Mouse (Mus musculus): ENCODE measurements around the gene Ppdpf. TPM values are rescaled to one million over a fixed set of nuclear protein-coding genes. Genes with fewer than 3 reads are reported as not detected.
"Not testable (repeated sequence)": the region's sequence is repeated elsewhere in the genome, so short reads cannot be mapped to it uniquely, and the experiment has no call there.

The Ppdpf gene
- total RNA-seq, 4 experiments from 2014 or later = 45.3 to 54.3 (median 52.4) TPM

DNA sequence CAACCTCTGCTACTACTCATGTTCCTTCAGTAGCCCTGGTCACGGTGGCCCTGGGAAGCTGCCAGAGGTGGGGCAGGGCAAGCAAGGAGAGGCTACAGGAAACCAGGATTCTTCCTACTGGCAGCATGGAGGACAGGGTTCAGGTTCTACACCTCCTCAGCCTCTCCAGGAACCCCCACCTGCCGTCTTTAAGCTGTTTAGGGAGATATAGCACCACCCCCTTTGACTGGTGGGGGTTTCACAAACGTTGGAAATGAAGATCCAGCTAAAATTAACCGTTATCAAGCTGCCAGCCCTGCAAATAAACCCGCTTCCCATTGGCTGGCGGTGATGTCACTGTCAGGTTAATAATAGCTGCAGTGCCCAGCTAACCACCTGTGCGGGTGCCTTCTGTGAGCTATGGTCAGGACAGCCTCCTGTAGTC, 27.9 kb upstream of the Ppdpf start:
- peak; percentile 69 for DNase-seq (ENCODE audit: low spot score)

DNA sequence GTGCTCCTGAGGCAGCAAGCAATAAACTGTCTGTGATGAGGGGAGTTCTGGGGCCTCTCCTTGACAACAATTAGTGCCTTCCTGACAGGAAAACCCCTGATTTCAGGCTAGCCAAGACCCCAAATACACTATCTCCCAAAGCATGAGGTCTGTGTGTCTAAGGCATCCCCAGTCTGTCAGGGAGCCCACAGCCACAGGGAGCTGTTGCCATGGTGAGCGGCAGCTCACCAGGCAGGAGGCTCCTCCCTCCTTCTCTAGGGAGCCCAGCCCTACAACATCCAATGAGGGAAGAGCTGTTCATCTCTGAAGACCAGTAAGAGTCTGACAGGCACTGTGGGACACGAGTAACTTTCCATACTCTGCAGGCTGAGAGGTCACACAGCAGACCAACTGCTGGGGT, 27.3 kb upstream of the Ppdpf start:
- DNase-seq (ENCODE audit: low spot score) = no peak

DNA sequence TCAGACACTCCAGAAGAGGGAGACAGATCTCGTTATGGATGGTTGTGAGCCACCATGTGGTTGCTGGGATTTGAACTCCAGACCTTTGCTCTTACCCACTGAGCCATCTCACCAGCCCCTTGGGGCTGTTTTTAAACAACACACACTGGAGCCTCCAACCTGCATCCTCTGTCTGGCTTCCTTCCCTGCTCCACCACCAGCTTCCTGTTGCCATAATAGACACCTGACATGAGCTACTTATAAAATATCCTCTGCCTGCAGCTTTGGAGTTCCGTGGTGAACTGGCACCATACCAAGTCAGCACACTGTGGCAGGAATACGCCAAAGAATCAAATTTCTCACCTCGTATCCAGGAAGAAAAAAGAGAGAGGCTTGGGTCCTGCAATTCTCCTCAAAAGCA, 26.2 kb upstream of the Ppdpf start:
- no peak for DNase-seq (ENCODE audit: low spot score)

DNA sequence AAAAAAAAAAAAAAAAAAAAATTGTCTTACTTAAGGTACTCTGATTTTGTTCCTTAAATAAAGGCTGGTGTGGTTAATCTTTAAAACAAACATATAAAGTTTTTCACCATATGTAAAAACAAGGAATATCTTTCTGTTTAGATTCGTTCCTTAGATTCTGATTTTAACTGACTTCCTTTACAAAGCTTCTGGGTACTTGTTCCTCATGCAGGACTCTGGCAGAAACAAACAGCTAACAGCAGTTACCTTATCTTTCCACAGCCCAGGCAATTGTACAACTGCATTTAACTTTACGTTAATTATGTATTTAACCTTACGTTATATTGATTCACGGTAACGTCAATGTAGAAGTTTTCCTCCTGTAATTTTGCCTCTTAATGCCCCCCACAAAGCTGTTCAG, 20.6 kb upstream of the Ppdpf start:
- no peak for DNase-seq (ENCODE audit: low spot score)

DNA sequence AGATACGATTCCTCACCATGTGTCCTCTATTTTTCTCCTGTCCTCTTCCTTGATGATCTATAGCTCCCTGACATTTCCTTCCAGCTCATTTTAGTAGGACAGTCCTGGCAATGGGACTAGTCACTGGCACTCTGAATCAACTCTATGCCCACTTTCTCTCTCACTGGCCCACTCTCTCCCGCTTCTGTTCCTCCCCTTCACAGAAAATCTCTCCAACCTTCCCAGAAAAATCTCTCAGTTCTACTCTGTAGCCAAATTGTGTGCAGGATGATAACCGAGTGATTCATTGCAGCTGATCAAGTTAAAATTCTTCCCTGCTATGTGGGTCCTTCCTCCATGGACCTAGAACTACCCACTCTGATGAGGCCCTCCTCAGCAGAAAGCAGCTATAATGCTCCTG, 12.4 kb upstream of the Ppdpf start:
- DNase-seq (ENCODE audit: low spot score) = no peak

DNA sequence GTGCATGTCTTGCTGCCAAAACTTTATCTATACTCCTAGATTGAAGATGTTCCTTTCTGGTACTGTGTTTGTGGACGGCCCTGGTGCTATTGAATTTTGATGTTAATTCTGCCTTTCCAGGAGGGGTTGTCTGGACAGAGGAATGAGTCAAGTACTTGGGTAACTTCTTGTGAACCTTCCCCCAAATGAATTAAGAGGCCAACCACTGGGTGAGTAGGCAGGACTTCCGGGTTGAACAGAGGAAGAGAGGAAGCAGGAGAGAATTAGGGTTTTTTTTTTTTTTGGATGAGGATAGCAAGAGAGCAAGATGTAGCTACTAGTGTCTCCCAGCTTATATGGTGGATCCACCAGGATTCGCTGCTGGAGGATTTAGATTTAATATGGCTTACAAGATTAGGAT, 9.0 kb upstream of the Ppdpf start:
- DNase-seq (ENCODE audit: low spot score) = no peak

DNA sequence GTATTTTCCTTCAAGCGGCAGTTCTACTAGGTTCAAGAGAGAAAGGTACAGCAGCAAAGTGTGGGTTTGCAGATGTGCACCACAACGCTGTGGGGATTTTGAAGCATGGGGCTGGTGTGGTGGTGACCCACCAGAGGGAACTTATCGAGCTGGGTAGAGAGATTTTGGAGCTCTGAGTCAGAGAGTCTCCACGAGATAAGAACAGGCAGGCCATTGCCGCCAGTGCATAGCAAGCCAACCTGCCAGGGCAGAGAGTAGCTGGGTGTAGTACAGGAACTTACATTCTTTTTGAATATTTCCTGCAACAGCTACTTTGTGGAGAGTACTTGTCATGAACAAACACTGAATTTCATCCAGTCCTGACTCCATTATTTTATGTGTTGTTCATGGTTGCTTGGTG, 8.6 kb upstream of the Ppdpf start:
- DNase-seq (ENCODE audit: low spot score) = no peak

DNA sequence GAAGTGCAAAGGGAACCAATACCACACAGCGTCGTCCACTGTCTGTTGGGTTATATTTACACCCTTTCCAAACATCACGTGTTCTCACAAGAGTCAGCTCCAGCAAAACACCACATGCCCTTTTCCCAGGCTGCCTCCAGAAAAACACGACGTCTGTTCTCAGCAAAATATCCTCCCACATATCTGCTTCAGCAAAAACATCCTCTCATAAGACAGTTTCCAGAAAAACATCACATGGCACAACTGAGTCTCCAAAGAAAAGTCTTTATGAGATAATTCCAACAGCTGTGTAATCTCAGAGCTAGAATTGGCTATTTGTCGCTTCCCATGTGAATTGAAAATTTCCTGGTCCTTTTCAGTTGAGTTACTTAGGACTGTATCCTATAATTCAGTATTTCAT, 6.1 kb upstream of the Ppdpf start:
- peak; percentile 36 for DNase-seq (ENCODE audit: low spot score)

DNA sequence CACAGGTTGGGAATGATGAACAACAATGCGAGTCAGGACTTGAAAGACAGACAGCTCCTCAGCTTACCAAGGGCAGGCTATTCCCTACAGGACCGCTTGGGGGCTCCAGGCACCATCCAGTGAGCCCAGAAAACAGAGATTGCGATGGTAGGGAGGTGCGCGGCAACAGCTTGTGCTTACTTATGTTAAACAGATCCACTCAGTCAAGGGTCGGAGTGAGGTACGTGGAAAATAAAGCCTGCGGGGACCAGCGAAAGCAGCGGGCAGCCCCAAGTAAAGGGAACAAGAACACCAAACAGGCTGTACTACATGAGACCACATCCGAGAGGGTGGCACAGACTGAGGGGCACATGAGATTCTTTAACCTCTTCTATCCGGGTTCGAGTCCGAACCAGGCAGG, 412 bp upstream of the Ppdpf start:
- peak; percentile 90 for DNase-seq (ENCODE audit: low spot score)

DNA sequence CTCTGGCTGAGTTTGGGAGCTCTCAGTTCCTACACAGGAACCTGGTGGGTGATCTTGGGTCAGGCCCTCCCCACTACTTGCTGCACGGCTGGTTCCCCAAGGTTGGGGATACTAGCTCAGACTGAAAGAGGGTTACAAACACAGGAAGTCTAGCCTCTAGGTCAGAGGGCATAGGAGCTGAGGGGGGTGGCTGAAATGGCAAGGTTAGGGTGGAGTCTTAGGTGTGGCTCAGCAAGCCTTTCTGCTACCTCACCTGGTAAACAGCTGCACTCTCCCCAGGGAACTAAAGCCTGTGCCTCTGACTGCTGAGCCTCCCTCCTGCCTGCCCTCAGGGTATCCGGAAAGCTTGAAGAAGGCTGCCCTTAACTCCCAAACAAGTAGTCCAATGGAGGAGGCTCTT, 1.6 kb downstream of the Ppdpf start:
- DNase-seq (ENCODE audit: low spot score) = peak; percentile 24

DNA sequence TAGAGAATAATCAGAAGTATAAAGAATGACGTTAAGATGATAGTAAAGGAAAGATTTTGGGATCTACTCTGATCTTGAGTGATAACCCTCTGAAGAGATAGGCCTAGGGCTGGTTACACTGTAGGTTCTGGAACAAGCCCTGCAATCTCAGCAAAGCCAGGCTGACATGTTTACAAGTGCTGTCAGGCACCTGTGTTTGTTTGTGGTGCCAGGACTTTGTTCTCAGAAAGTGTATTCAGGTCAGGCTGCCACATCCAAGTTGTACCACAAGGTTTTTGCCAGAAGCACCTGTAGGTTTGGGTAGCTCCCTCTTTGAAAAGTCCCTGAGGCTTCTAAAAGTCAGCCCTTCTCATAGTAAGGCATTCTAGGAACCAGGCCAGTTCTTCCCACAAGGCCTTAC, 2.3 kb downstream of the Ppdpf start:
- DNase-seq (ENCODE audit: low spot score) = no peak

DNA sequence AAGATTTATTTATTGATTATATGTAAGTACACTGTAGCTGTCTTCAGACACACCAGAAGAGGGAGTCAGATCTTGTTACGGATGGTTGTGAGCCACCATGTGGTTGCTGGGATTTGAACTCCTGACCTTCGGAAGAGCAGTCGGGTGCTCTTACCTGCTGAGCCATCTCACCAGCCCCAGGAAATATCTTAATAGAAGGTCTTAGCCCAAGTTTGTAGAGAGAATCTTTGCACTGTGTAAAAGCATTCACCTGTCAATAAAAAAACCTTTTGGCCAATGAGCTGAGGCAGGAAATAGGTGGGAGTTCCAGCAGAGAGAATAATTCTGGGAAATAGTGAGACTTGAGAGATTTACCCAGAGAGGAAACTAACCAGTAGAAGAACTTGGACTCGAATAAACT, 4.3 kb downstream of the Ppdpf start:
- not testable (repeated sequence) for DNase-seq (ENCODE audit: low spot score)

DNA sequence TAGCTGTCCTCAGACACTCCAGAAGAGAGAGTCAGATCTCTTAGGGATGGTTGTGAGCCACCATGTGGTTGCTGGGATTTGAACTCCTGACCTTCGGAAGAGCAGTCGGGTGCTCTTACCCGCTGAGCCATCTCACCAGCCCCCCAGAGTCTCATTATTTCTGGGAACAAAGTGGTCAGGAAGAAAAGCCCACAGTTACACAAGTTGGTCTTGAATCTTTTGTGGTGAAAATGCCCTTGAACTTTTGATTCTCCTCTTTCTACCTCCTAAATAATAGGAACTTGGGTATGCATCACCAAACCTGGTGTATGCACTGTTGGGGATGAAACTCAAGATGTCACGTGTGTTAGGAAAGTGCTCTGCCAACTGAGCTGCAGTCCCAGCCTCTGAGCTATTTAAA, 4.9 kb downstream of the Ppdpf start:
- no peak for DNase-seq (ENCODE audit: low spot score)

DNA sequence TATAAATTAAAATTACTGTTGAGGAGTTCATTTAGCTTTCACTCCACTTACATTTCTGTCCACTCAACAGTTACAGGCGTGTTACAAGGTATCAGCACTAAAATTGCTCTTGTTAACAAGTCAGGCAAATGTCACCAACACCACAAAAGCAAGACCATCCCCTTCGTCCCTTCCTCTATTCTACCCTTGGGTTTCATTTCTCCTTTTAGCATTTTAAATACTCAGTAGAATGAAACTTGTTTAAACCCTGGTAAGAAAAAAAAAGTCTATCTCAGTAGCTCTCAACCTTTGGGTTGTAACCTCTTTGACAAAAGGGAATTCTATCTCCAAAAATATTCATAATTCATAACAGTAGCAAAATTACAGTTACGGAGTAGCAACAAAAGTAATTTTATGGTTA, 6.0 kb downstream of the Ppdpf start:
- no peak for DNase-seq (ENCODE audit: low spot score)

DNA sequence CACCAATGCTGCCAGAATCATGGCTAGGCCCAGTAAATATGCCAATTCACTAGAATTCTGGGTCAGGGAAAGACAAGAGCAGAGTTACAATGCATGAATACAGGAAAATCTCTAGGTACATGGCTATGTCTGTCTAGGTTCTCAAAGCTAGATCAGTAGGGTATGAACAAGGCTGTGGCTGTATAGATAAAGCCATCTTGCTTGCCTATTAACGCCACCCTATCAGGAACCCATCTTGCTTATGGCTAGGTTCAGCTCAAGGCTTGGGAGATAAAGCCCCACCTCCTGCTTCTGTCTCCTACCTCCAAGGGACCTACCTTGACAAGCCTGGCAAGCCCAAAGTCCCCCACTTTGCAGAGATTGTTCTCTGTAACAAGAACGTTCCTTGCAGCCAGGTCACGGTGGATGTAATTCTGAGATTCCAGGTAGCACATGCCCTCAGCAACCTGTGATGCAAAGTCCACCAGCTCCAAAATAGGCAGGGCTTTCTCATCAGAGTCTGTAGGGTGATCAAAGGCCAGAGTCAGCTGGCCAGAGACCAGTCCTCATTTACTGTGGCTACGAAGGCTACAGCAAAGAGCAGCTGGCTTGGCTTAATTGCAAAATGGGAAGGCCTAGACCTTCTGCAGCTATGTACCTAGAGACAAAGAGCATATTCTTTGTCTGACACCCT, 9.7 kb downstream of the Ppdpf start:
- DNase-seq (ENCODE audit: low spot score) = no peak

DNA sequence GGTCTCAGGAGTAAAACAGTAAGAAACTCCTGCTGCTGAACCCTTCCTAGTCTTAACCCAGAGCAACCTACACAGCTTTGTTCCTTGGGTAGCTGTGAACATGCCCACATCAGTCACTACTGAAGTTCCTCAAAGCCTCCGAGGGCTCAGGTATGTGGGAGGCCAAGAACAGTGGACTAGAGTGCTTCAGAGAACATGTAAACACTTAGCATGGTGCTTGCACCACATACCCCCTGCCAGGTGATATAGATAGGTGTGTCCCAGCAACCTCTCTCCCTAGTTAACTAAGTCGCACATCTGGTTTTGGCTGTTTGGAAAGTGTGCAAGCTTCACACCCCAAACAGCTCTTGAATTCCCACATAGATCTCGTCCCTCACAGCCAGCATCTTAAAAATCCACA, 14.6 kb downstream of the Ppdpf start:
- DNase-seq (ENCODE audit: low spot score) = no peak

DNA sequence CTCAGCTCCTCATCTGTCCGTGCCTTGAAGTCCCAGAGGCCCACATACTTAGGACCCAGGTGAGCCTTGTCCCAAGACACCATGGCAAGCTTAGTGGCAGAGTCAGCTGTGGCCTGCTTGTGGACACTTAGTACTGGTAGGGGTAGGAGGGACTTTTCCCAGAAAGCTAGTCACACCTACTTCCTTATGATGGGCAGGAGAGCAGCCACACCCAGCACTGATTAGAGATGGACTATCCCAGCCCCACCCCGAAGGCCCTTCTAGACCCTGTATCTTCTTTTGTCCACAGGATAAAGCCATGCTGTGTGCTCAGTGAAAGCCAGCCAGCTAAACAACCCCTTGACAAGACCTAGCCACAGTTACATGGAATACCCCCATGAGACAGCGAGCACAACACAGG, 15.4 kb downstream of the Ppdpf start, which contains the start of gene Ptk6:
Gene Ptk6 (minus strand): TSS at position 368 of the 400 bp plus-strand sequence.
- DNase-seq (ENCODE audit: low spot score) = no peak

DNA sequence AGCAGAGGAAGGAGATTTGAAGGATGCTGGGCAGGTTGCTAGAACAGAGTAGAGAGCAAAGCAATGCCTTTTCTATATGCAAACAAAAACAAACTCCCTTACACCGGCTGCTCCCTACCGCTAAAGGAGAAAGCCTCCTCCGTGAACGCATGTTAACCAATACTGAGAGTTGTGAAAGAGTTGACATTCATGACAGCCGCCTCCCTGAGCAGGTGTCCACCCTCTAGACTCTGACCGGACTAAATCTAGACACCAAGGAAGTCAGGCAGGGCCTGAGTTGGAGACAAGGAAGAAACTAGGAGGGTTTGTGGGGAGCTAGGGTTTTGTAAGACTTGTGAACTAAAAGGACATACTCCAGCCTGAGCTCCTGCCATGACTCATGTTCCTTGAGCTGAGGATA, 15.8 kb downstream of the Ppdpf start:
- no peak for DNase-seq (ENCODE audit: low spot score)

DNA sequence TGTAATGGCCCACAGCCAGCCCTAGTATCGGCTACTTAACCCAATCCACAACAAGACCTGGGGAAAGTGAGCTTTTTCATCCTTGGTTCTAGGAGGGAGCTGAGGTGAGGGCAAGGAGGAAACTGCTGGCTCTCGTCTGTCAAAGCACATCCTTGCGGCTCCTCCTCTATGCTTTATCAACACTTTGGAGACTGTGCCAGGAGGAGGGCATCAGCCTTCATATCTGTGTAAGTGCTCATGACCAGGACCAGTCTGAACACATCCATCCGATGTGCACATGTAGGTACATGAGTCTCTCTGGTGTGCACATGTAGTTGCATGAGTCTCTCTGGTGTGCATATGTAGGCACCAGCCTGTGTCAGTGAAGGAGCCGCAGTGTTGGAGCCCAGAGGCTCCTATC, 18.6 kb downstream of the Ppdpf start:
- no peak for DNase-seq (ENCODE audit: low spot score)

DNA sequence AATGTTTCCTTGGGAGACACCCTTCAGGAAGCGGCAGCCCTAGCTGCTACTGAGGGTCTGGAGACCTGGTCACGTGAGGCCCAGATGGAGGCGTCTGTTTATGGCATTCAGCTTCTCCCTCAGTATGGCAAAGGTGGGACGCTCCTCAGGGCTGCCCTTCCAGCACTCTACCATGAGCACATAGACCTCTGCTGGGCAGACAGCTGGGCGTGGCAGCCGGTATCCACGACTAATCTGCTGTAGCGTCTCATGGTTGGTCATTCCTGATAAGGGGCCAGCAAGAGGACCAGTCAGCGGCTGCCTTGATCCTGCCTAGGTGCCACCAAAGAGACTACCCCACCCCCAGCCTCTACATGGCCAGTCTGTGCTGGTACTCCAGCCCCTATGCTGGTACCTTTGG, 19.1 kb downstream of the Ppdpf start:
- DNase-seq (ENCODE audit: low spot score) = no peak

DNA sequence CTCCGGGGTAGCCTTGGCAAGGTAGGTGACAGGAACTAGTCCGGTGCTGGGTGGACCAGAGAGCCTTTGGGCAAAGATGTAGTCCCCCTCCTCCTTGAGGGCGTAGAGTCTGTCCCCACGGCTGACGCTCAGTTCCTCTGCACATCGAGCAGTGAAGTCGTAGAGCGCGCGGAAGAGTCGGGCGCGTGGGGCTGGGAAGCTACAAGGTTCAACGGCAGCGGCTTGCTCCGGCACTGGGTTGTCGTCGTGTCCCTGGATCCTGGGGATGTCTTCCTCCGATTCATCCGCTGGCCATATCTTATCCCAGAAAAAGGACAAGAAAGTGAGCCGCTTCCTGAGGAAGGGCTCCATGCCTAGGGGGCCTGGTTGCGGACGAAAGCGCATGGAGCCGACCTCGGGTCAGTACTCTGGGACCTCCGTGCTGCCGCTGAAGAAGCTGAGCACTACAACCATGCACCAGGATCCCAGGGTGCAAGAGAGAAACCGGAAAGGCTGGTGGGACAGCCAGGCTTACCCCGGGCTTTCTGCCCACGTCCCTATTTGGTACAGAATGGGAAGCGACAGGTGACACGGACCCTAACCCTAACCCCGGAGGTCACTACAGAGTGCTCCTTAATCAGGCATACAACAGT, 25.5 kb downstream of the Ppdpf start:
- DNase-seq (ENCODE audit: low spot score) = no peak

DNA sequence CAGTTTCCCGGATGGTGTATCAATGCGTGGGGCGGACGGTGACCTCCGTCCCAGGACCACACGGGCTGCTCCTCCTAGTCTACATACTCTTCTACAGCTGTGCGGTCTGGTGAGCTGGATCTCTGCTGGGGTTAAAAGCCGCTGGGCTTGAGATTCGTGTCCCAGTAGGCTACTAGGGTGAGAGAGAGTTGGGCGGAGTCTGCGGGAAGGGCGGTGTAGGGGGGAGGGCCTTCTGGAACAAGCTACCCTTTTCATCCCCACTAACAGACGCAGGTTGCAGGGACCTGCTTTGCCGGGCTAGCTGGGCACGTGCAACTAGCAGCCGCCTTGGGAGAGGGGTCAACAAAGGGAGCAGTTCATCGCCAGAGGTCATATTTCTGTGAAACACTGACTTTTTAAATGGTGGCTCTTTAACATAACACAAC, 26.0 kb downstream of the Ppdpf start, which contains the start of gene Srms:
Gene Srms (minus strand): TSS at position 165 of the 425 bp plus-strand sequence.
- DNase-seq (ENCODE audit: low spot score) = no peak

DNA sequence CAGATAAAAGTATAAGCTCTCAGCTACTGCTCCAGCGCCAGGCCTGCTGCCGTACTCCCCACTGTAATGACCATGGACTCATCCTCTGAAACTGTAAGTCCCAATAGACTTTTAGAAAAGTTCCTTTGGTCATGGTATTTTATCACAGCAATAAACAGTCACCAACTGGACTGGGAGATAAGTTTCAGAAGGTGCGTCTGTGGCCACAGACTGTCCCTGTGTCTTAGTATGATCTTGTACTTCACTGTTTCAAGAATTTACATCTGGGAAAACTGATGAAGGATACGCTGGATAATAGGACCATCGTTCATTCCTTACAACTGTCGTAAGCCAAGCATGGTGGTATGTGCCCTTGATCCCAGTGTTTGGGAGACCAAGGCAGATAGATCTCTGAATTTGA, 29.0 kb downstream of the Ppdpf start:
- DNase-seq (ENCODE audit: low spot score) = no peak
